Mouse (Mus musculus) midbrain, embryonic 12.5 days (tissue): Measurements from ENCODE around the gene Tmem236. TPM values are rescaled to one million over a fixed set of nuclear protein-coding genes. Genes with fewer than 3 reads are reported as not detected.
"Not testable (repeated sequence)": the region's sequence is repeated elsewhere in the genome, so short reads cannot be mapped to it uniquely, and the experiment has no call there.

Experiments
- ATAC-seq: fragments of 200-750 bp; cut with Nextera tagmentation; 2 replicates; pipeline ENCODE4 v1.8.0; 2017; ENCODE audit warnings: low read depth, moderate TSS enrichment, moderate library complexity; ENCODE audit not compliant: low FRiP score
- H3K27ac ChIP-seq: fragments of 300-500 bp; sonication (generic); replicated peaks from 2 replicates; pipeline ENCODE4 v1.5.1; 2016; ENCODE audit warnings: mild to moderate bottlenecking
- H3K27me3 ChIP-seq: fragments of 300-500 bp; sonication (generic); 2 replicates; pipeline ENCODE4 v1.6.1; 2016; ENCODE audit warnings: mild to moderate bottlenecking
- H3K36me3 ChIP-seq: fragments of 300-500 bp; sonication (generic); 2 replicates; pipeline ENCODE4 v1.6.1; 2016
- H3K4me1 ChIP-seq: fragments of 300-500 bp; sonication (generic); 2 replicates; pipeline ENCODE4 v1.6.1; 2016
- H3K4me2 ChIP-seq: fragments of 300-500 bp; sonication (generic); replicated peaks from 2 replicates; pipeline ENCODE4 v1.6.1; 2016; ENCODE audit warnings: mild to moderate bottlenecking, moderate library complexity
- H3K4me3 ChIP-seq: fragments of 300-500 bp; sonication (generic); 2 replicates; pipeline ENCODE4 v1.5.1; 2016; ENCODE audit warnings: mild to moderate bottlenecking
- H3K9ac ChIP-seq: fragments of 300-500 bp; sonication (generic); replicated peaks from 2 replicates; pipeline ENCODE4 v1.6.1; 2016; ENCODE audit warnings: mild to moderate bottlenecking, moderate library complexity
- H3K9me3 ChIP-seq: fragments of 300-500 bp; sonication (generic); 2 replicates; pipeline ENCODE4 v1.6.1; 2016; ENCODE audit warnings: mild to moderate bottlenecking
- WGBS: fragments of 180-500 bp; shearing (Covaris S2); methylation state at CpG from one replicate; pipeline ENCODE4 v1.1.7; 2016; 5-methylcytosine and 5-hydroxymethylcytosine counted together
- polyA plus RNA-seq: library from polyadenylated mRNA; unstranded; fragments of >200 nt; fragmentation: Nextera tagmentation; extraction: Ambion mirVana; gene quantifications from 2 replicates; pipeline ENCODE4 v1.2.1, GENCODE M21; 2016

The Tmem236 gene
- polyA plus RNA-seq, 1 experiment from 2014 or later = 0.05 TPM

GRCm38 (mm10) chr2:14199621-14200020 lies 25.3 kb downstream of the Tmem236 start:
- H3K27me3 ChIP-seq = no peaks in the 10 kb centered on the region
- no peaks in the 10 kb centered on the region for H3K4me1 ChIP-seq
- H3K27ac ChIP-seq = no peak overlapping the region
- no peak for ATAC-seq
- no peak overlapping the region for H3K4me2 ChIP-seq
- H3K9ac ChIP-seq = no peak overlapping the region
- no peak overlapping the region for H3K4me3 ChIP-seq
- WGBS = 49% methylated on average over 2 of the region's 2 CpGs
- H3K36me3 ChIP-seq = no peaks in the 10 kb centered on the region
- H3K9me3 ChIP-seq = no peaks in the 10 kb centered on the region

- not testable (repeated sequence) for H3K4me1 ChIP-seq, H3K9ac ChIP-seq, H3K36me3 ChIP-seq, H3K27me3 ChIP-seq, H3K4me3 ChIP-seq, H3K27ac ChIP-seq, ATAC-seq, H3K9me3 ChIP-seq, H3K4me2 ChIP-seq
- no CpG with 5 or more reads among the region's 2 CpGs for WGBS
Observed at GRCm38 (mm10) chr2:14200879-14201445, 26.6 kb downstream of the Tmem236 start.

- Histone ChIP-seq H3K27ac (no peak overlapping the region), H3K36me3 (no peaks in the 10 kb centered on the region), H3K4me3 (no peak overlapping the region), H3K27me3 (no peaks in the 10 kb centered on the region), H3K4me1 (no peaks in the 10 kb centered on the region), H3K9ac (no peak overlapping the region), H3K4me2 (no peak overlapping the region), H3K9me3 (no peaks in the 10 kb centered on the region)
- no peak for ATAC-seq
- WGBS = 96% methylated on average over 1 of the region's 1 CpGs
Observed at GRCm38 (mm10) chr2:14204308-14204707, 30.0 kb downstream of the Tmem236 start.

GRCm38 (mm10) chr2:14206798-14207197 lies 32.5 kb downstream of the Tmem236 start:
- H3K9ac ChIP-seq = no peak overlapping the region
- H3K9me3 ChIP-seq = no peaks in the 10 kb centered on the region
- no peaks in the 10 kb centered on the region for H3K27me3 ChIP-seq
- WGBS = 80% methylated on average over 4 of the region's 4 CpGs
- H3K27ac ChIP-seq = no peak overlapping the region
- no peak overlapping the region for H3K4me2 ChIP-seq
- H3K4me1 ChIP-seq = no peaks in the 10 kb centered on the region
- H3K36me3 ChIP-seq = no peaks in the 10 kb centered on the region
- ATAC-seq = no peak
- no peak overlapping the region for H3K4me3 ChIP-seq

- Histone ChIP-seq H3K4me3 (no peak overlapping the region), H3K36me3 (no peaks in the 10 kb centered on the region), H3K9me3 (no peaks in the 10 kb centered on the region), H3K4me1 (peaks cover 5% of the 10 kb centered on the region; the same call in 1 of the 2 replicates), H3K4me2 (no peak overlapping the region), H3K9ac (no peak overlapping the region), H3K27me3 (no peaks in the 10 kb centered on the region), H3K27ac (no peak overlapping the region)
- ATAC-seq = no peak
- WGBS = 80% methylated on average over 1 of the region's 1 CpGs
Observed at GRCm38 (mm10) chr2:14210731-14211130, 36.4 kb downstream of the Tmem236 start.

GRCm38 (mm10) chr2:14211606-14212005 lies 37.3 kb downstream of the Tmem236 start:
- H3K4me1 ChIP-seq = peaks cover 5% of the 10 kb centered on the region; the same call in 1 of the 2 replicates
- no peaks in the 10 kb centered on the region for H3K9me3 ChIP-seq
- H3K4me2 ChIP-seq = no peak overlapping the region
- no peaks in the 10 kb centered on the region for H3K36me3 ChIP-seq
- no peak overlapping the region for H3K27ac ChIP-seq
- no peak overlapping the region for H3K9ac ChIP-seq
- H3K27me3 ChIP-seq = no peaks in the 10 kb centered on the region
- no peak for ATAC-seq
- H3K4me3 ChIP-seq = no peak overlapping the region

GRCm38 (mm10) chr2:14214764-14215163 lies 40.4 kb downstream of the Tmem236 start:
- H3K9me3 ChIP-seq = no peaks in the 10 kb centered on the region
- no peaks in the 10 kb centered on the region for H3K36me3 ChIP-seq
- peaks cover 5% of the 10 kb centered on the region; the same call in 1 of the 2 replicates for H3K4me1 ChIP-seq
- no peak overlapping the region for H3K4me3 ChIP-seq
- no peaks in the 10 kb centered on the region for H3K27me3 ChIP-seq
- peak; percentile 78 for ATAC-seq
- H3K27ac ChIP-seq = no peak overlapping the region
- H3K9ac ChIP-seq = no peak overlapping the region
- WGBS = 9% methylated on average over 3 of the region's 3 CpGs
- H3K4me2 ChIP-seq = no peak overlapping the region

- no peak for ATAC-seq
- no peaks in the 10 kb centered on the region for H3K27me3 ChIP-seq
- peaks cover 5% of the 10 kb centered on the region; the same call in 1 of the 2 replicates for H3K4me1 ChIP-seq
- H3K9me3 ChIP-seq = no peaks in the 10 kb centered on the region
- no peak overlapping the region for H3K27ac ChIP-seq
- WGBS = 82% methylated on average over 3 of the region's 3 CpGs
- H3K4me2 ChIP-seq = no peak overlapping the region
- no peaks in the 10 kb centered on the region for H3K36me3 ChIP-seq
- no peak overlapping the region for H3K9ac ChIP-seq
- no peak overlapping the region for H3K4me3 ChIP-seq
Observed at GRCm38 (mm10) chr2:14216653-14217052, 42.3 kb downstream of the Tmem236 start.

- Histone ChIP-seq H3K27me3 (no peaks in the 10 kb centered on the region), H3K36me3 (no peaks in the 10 kb centered on the region), H3K9me3 (no peaks in the 10 kb centered on the region), H3K4me3 (no peak overlapping the region), H3K4me1 (peaks cover 5% of the 10 kb centered on the region; the same call in 1 of the 2 replicates), H3K9ac (no peak overlapping the region), H3K27ac (no peak overlapping the region), H3K4me2 (no peak overlapping the region)
- WGBS = 85% methylated on average over 6 of the region's 6 CpGs
- ATAC-seq = no peak
Observed at GRCm38 (mm10) chr2:14218126-14218525, 43.8 kb downstream of the Tmem236 start.

GRCm38 (mm10) chr2:14224387-14224786 lies 50.1 kb downstream of the Tmem236 start:
- Histone ChIP-seq H3K27ac (no peak overlapping the region), H3K36me3 (no peaks in the 10 kb centered on the region), H3K4me3 (no peak overlapping the region), H3K27me3 (no peaks in the 10 kb centered on the region), H3K4me2 (no peak overlapping the region), H3K4me1 (no peaks in the 10 kb centered on the region), H3K9ac (no peak overlapping the region), H3K9me3 (no peaks in the 10 kb centered on the region)
- ATAC-seq = no peak
- WGBS = 85% methylated on average over 3 of the region's 4 CpGs

GRCm38 (mm10) chr2:14228495-14228894 lies 54.2 kb downstream of the Tmem236 start:
- ATAC-seq = no peak
- H3K4me3 ChIP-seq = no peak overlapping the region
- H3K9me3 ChIP-seq = no peaks in the 10 kb centered on the region
- H3K4me2 ChIP-seq = no peak overlapping the region
- H3K27ac ChIP-seq = no peak overlapping the region
- WGBS = 84% methylated on average over 6 of the region's 6 CpGs
- H3K36me3 ChIP-seq = no peaks in the 10 kb centered on the region
- H3K4me1 ChIP-seq = no peaks in the 10 kb centered on the region
- no peaks in the 10 kb centered on the region for H3K27me3 ChIP-seq
- H3K9ac ChIP-seq = no peak overlapping the region

GRCm38 (mm10) chr2:14229149-14229548 lies 54.8 kb downstream of the Tmem236 start, which contains the start of gene Mrc1:
Gene Mrc1 (plus strand): TSS chr2:14229392.
- Histone ChIP-seq H3K4me2 (no peak within 1 kb of the TSS), H3K9ac (no peak within 1 kb of the TSS), H3K4me1 (no peaks in the 10 kb centered on the region), H3K27ac (no peak within 1 kb of the TSS), H3K4me3 (no peak within 1 kb of the TSS), H3K36me3 (no peaks in the 10 kb centered on the region), H3K9me3 (no peaks in the 10 kb centered on the region), H3K27me3 (no peaks in the 10 kb centered on the region)
- WGBS = 75% methylated on average over 3 of the region's 3 CpGs
- no peak for ATAC-seq

- ATAC-seq = no peak
- Histone ChIP-seq H3K36me3 (no peaks in the 10 kb centered on the region), H3K4me2 (no peak overlapping the region), H3K27me3 (no peaks in the 10 kb centered on the region), H3K9ac (no peak overlapping the region), H3K4me1 (no peaks in the 10 kb centered on the region), H3K27ac (no peak overlapping the region), H3K4me3 (no peak overlapping the region), H3K9me3 (no peaks in the 10 kb centered on the region)
- WGBS = 92% methylated on average over 14 of the region's 14 CpGs
Observed at GRCm38 (mm10) chr2:14229979-14230378, 55.7 kb downstream of the Tmem236 start.
